Mouse (Mus musculus): ENCODE measurements around the gene Ssr1.

DNA sequence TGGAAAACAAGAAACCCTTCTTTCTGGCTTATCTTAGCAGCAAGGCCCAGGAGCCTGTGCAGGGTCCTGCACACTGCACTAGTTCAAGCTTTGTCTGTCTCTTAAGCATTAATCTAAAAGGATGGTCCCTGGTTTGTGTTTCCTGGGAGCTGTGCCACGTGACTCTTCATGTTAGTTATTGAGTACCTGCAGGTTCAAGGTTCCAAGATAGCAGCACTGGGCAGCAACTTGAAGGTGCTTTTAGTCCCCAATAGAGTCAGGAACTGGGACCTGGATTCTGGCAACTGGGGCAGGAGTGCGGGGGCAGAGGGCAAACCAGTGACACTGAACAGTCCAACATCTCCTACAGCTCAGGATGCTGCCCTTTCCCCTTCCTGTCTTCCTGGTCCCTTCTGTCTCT is 53.9 kb downstream of the Ssr1 start:
- TF ChIP-seq GATA1 (IDR thresholded peaks at IDR 0.05; ENCODE audit: borderline replicate concordance, low read length) (no peak), FLI1 (IDR thresholded peaks at IDR 0.05; ENCODE audit: low read length) (no peak)

Data from megakaryocyte, embryonic 14.5 days (primary cell).